Mouse (Mus musculus): Measurements from ENCODE around the gene Cel. TPM values are rescaled to one million over a fixed set of nuclear protein-coding genes. Genes with fewer than 3 reads are reported as not detected.

Cel gene
- polyA plus RNA-seq, 1 experiment from 2014 or later: not detected

- Histone ChIP-seq H3K4me3 (no peak overlapping the region), H3K27me3 (no peaks in the 10 kb centered on the region), H3K4me1 (peaks cover 4% of the 10 kb centered on the region; the same call in 1 of the 2 replicates), H3K9me3 (no peaks in the 10 kb centered on the region), H3K36me3 (no peaks in the 10 kb centered on the region), H3K4me2 (no peak overlapping the region), H3K9ac (no peak overlapping the region), H3K27ac (no peak overlapping the region)
- ATAC-seq (ENCODE audit: insufficient number of reproducible peaks, low FRiP score, low TSS enrichment, low read depth): no peak
- WGBS: 70% methylated on average over 6 of the region's 6 CpGs
These were observed 36.3 kb upstream of the Cel start for GRCm38 (mm10) chr2:28599569-28599900.

DNA sequence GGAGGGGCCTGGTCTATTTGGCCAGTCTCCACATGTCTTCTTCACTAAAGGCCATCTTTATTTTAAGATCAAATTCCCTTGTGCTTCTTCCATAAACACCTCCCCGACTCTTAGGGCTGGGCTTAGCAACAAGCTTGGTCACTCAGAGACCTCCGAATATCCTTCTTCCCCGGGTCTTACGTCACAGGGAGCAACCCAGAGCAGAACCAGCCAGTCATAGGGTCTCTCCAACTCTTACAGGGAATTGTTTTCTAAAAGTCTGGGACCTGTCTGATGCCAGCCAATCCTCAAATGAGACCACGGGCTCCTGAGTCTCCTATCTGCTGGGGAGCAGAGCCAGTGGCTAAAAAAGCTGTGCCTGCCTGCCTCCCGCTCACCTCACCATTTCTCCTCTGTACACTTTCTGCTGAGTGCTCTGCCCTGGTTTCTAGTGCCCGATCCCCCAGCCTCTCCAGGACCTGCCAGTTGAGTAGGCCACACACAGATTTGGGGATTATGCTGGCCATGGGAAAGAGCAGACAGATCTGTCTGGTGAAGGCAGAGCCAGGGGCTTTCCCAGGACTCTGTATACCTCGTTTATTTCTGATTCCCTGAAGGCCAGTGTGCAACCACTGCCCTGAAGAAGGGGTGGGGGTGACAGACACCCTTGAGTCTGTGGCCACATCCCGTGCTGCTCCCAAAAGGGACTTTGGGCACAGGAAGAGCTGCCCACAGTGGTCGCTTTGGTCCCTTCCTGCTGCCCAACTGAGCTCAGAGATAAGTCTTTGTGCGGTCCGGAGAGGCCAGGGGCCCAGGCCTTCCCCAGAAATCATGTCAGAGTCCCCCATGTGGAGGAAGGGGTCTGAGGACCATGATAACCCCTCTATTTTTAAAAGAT, 35.7 kb upstream of the Cel start:
- Histone ChIP-seq H3K4me2 (no peak overlapping the region), H3K27me3 (no peaks in the 10 kb centered on the region), H3K9ac (no peak overlapping the region), H3K9me3 (no peaks in the 10 kb centered on the region), H3K4me1 (peaks cover 4% of the 10 kb centered on the region; the same call in 1 of the 2 replicates), H3K27ac (no peak overlapping the region), H3K36me3 (no peaks in the 10 kb centered on the region), H3K4me3 (no peak overlapping the region)
- ATAC-seq (ENCODE audit: insufficient number of reproducible peaks, low FRiP score, low TSS enrichment, low read depth): no peak
- WGBS: 60% methylated on average over 12 of the region's 12 CpGs

- no peak overlapping the region for H3K4me3 ChIP-seq
- no peak overlapping the region for H3K27ac ChIP-seq
- H3K4me2 ChIP-seq: no peak overlapping the region
- peaks cover 4% of the 10 kb centered on the region; the same call in 1 of the 2 replicates for H3K4me1 ChIP-seq
- no peaks in the 10 kb centered on the region; the same call in 1 of the 2 replicates for H3K27me3 ChIP-seq
- ATAC-seq (ENCODE audit: insufficient number of reproducible peaks, low FRiP score, low TSS enrichment, low read depth): no peak
- H3K9me3 ChIP-seq: no peaks in the 10 kb centered on the region
- 75% methylated on average over 7 of the region's 7 CpGs for WGBS
- no peak overlapping the region for H3K9ac ChIP-seq
- no peaks in the 10 kb centered on the region for H3K36me3 ChIP-seq
These were observed 34.7 kb upstream of the Cel start for GRCm38 (mm10) chr2:28597733-28598547.

DNA sequence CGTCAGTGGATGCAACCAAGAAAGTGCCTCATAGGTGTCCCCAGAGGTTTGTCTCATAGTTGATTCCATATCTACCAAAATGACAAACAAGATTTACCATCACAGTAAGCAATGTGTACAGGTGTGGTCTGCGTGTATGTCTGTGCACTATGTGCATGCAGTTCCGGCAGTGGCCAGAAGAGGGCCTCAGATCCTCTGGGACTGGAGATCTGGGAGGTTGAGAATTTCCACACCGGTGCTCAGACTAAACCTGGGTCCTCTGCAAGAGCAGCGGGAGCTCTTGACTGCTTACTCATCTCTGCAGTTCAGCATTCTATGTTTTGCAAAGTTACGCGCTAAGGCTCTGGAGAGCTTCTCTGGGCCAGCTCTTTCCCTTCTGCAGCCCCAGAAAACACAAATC, 33.8 kb upstream of the Cel start:
- no peaks in the 10 kb centered on the region for H3K36me3 ChIP-seq
- H3K9me3 ChIP-seq: no peaks in the 10 kb centered on the region
- H3K27ac ChIP-seq: no peak overlapping the region
- no peak for ATAC-seq (ENCODE audit: insufficient number of reproducible peaks, low FRiP score, low TSS enrichment, low read depth)
- 88% methylated on average over 7 of the region's 7 CpGs for WGBS
- no peak overlapping the region for H3K4me2 ChIP-seq
- H3K4me3 ChIP-seq: no peak overlapping the region
- H3K9ac ChIP-seq: no peak overlapping the region
- H3K4me1 ChIP-seq: 0 out of 2 replicates have a peak, but pooled peaks cover 4% of the 10 kb centered on the region
- H3K27me3 ChIP-seq: peaks cover 6% of the 10 kb centered on the region; the same call in 1 of the 2 replicates

- Histone ChIP-seq H3K9me3 (no peaks in the 10 kb centered on the region), H3K27ac (no peak overlapping the region), H3K4me1 (0 out of 2 replicates have a peak, but pooled peaks cover 4% of the 10 kb centered on the region), H3K4me3 (no peak overlapping the region), H3K27me3 (peaks cover 6% of the 10 kb centered on the region; the same call in 1 of the 2 replicates), H3K4me2 (no peak overlapping the region), H3K36me3 (no peaks in the 10 kb centered on the region), H3K9ac (no peak overlapping the region)
- WGBS: 77% methylated on average over 7 of the region's 7 CpGs
- no peak for ATAC-seq (ENCODE audit: insufficient number of reproducible peaks, low FRiP score, low TSS enrichment, low read depth)
These were observed 32.8 kb upstream of the Cel start for GRCm38 (mm10) chr2:28596021-28596420.

- Histone ChIP-seq H3K36me3 (no peaks in the 10 kb centered on the region), H3K4me3 (no peak overlapping the region), H3K4me2 (no peak overlapping the region), H3K27me3 (peaks cover 6% of the 10 kb centered on the region; the same call in 1 of the 2 replicates), H3K4me1 (no peaks in the 10 kb centered on the region), H3K9me3 (no peaks in the 10 kb centered on the region), H3K9ac (no peak overlapping the region), H3K27ac (no peak overlapping the region)
- ATAC-seq (ENCODE audit: insufficient number of reproducible peaks, low FRiP score, low TSS enrichment, low read depth): no peak
- 9% methylated on average over 15 of the region's 15 CpGs for WGBS
These were observed 29.6 kb upstream of the Cel start for GRCm38 (mm10) chr2:28592809-28593208.

DNA sequence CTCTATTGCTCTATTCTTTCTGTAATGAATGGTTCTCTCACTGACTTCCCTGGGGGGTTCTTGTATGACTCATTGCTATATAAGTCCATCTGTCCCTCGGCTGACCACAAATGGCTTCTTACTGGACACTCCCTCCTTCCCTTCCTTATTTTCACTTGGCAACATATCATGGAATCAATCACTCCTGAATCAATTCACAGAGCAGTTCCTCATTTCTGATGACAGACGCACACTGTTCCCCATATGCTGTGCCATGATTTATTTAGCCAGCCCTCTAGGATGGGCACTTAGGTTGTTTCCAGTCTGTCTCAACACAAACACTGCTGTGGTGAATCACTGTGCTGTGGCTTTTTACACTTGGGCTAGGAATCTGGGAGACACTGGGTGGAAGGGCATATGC, 28.3 kb upstream of the Cel start:
- 0 out of 2 replicates have a peak, but pooled peaks have one; percentile 35 for ATAC-seq (ENCODE audit: insufficient number of reproducible peaks, low FRiP score, low TSS enrichment, low read depth)
- Histone ChIP-seq H3K4me3 (no peak overlapping the region), H3K4me1 (no peaks in the 10 kb centered on the region), H3K4me2 (no peak overlapping the region), H3K9me3 (no peaks in the 10 kb centered on the region), H3K27me3 (peaks cover 6% of the 10 kb centered on the region; the same call in 1 of the 2 replicates), H3K36me3 (no peaks in the 10 kb centered on the region), H3K27ac (no peak overlapping the region), H3K9ac (no peak overlapping the region)
- WGBS: 65% methylated on average over 2 of the region's 2 CpGs

- ATAC-seq (ENCODE audit: insufficient number of reproducible peaks, low FRiP score, low TSS enrichment, low read depth): no peak
- H3K4me1 ChIP-seq: 0 out of 2 replicates have a peak, but pooled peaks cover 2% of the 10 kb centered on the region
- no peaks in the 10 kb centered on the region for H3K36me3 ChIP-seq
- no peaks in the 10 kb centered on the region for H3K9me3 ChIP-seq
- WGBS: 24% methylated on average over 1 of the region's 1 CpGs
- no peak overlapping the region for H3K4me2 ChIP-seq
- no peak overlapping the region for H3K27ac ChIP-seq
- H3K27me3 ChIP-seq: peaks cover 6% of the 10 kb centered on the region; the same call in 1 of the 2 replicates
- H3K4me3 ChIP-seq: no peak overlapping the region
- no peak overlapping the region for H3K9ac ChIP-seq
These were observed 25.4 kb upstream of the Cel start for GRCm38 (mm10) chr2:28588574-28588973.

- no peak overlapping the region for H3K4me2 ChIP-seq
- H3K9ac ChIP-seq: no peak overlapping the region
- no peaks in the 10 kb centered on the region for H3K27me3 ChIP-seq
- H3K27ac ChIP-seq: no peak overlapping the region
- H3K4me1 ChIP-seq: peaks cover 16% of the 10 kb centered on the region; the same call in 1 of the 2 replicates
- no peak for ATAC-seq (ENCODE audit: insufficient number of reproducible peaks, low FRiP score, low TSS enrichment, low read depth)
- no peaks in the 10 kb centered on the region for H3K9me3 ChIP-seq
- H3K36me3 ChIP-seq: peaks cover 3% of the 10 kb centered on the region; the same call in 1 of the 2 replicates
- 43% methylated on average over 2 of the region's 2 CpGs for WGBS
- H3K4me3 ChIP-seq: no peak overlapping the region
These were observed 22.5 kb upstream of the Cel start for GRCm38 (mm10) chr2:28585730-28586129.

GRCm38 (mm10) chr2:28585043-28585571, 21.9 kb upstream of the Cel start:
- ATAC-seq (ENCODE audit: insufficient number of reproducible peaks, low FRiP score, low TSS enrichment, low read depth): no peak
- Histone ChIP-seq H3K4me2 (no peak overlapping the region), H3K4me1 (peaks cover 16% of the 10 kb centered on the region; the same call in 1 of the 2 replicates), H3K9ac (no peak overlapping the region), H3K9me3 (no peaks in the 10 kb centered on the region), H3K4me3 (no peak overlapping the region), H3K36me3 (peaks cover 8% of the 10 kb centered on the region; the same call in 1 of the 2 replicates), H3K27me3 (no peaks in the 10 kb centered on the region), H3K27ac (no peak overlapping the region)
- 15% methylated on average over 6 of the region's 6 CpGs for WGBS

- Histone ChIP-seq H3K36me3 (peaks cover 21% of the 10 kb centered on the region), H3K27me3 (no peaks in the 10 kb centered on the region), H3K4me2 (peak within 1 kb of the TSS; percentile 57), H3K9ac (peak within 1 kb of the TSS; percentile 44), H3K27ac (peak within 1 kb of the TSS; percentile 94), H3K9me3 (no peaks in the 10 kb centered on the region), H3K4me3 (peak within 1 kb of the TSS; percentile 72), H3K4me1 (peaks cover 16% of the 10 kb centered on the region; the same call in 1 of the 2 replicates)
- no peak for ATAC-seq (ENCODE audit: insufficient number of reproducible peaks, low FRiP score, low TSS enrichment, low read depth)
- WGBS: 76% methylated on average over 9 of the region's 9 CpGs
These were observed 20.4 kb upstream of the Cel start, which contains the start of gene Gtf3c5 for GRCm38 (mm10) chr2:28583651-28584050. Gtf3c5 (minus strand) TSS chr2:28583751.
